Mouse (Mus musculus) MEL (cell line): ENCODE measurements around the gene Engase. TPM values are rescaled to one million over a fixed set of nuclear protein-coding genes. Genes with fewer than 3 reads are reported as not detected.

Experiments used
- DNase-seq: peaks from one replicate; pipeline ENCODE4 v3.0.0; 2011; ENCODE audit warnings: low read depth, low spot score
- H3K27ac ChIP-seq: 2 replicates; pipeline ENCODE4 v1.5.1; 2012; ENCODE audit warnings: low read depth, mild to moderate bottlenecking, control low read depth, low read length, moderate library complexity; ENCODE audit not compliant: control insufficient read depth
- H3K27me3 ChIP-seq, 2 experiments: fragments of 150-350 bp in 1 of 2; sonication (generic) in 1 of 2; 2 replicates each; pipeline ENCODE4 v1.6.1; 2012; ENCODE audit warnings: low read length in 2 of 2, mild to moderate bottlenecking in 2 of 2, improper control_type of control experiment in 1 of 2, moderate library complexity in 1 of 2; ENCODE audit not compliant: insufficient read depth in 2 of 2, control insufficient read depth in 1 of 2
- H3K36me3 ChIP-seq, 2 experiments: 2 replicates each; pipeline ENCODE4 v1.6.1; 2012 to 2014; ENCODE audit warnings: low read length in 2 of 2, improper control_type of control experiment in 1 of 2, inconsistent platforms in 1 of 2, mild to moderate bottlenecking in 1 of 2; ENCODE audit not compliant: insufficient read depth in 2 of 2, control insufficient read depth in 1 of 2
- H3K4me1 ChIP-seq, 2 experiments: fragments of 150-350 bp in 1 of 2; sonication (generic) in 1 of 2; 2 replicates each; pipeline ENCODE4 v1.6.1; 2012; ENCODE audit warnings: low read length in 2 of 2, improper control_type of control experiment in 1 of 2, mild to moderate bottlenecking in 1 of 2; ENCODE audit not compliant: insufficient read depth in 2 of 2, control insufficient read depth in 1 of 2
- H3K4me3 ChIP-seq, 2 experiments: fragments of 150-350 bp in 1 of 2; sonication (generic) in 1 of 2; 2 replicates each; pipeline ENCODE4 v1.5.1; 2012; ENCODE audit warnings: low read depth in 2 of 2, low read length in 2 of 2, mild to moderate bottlenecking in 2 of 2, moderate library complexity in 2 of 2, control low read depth in 1 of 2, improper control_type of control experiment in 1 of 2; ENCODE audit not compliant: control insufficient read depth in 1 of 2, insufficient read depth in 1 of 2
- H3K79me2 ChIP-seq: 2 replicates; pipeline ENCODE4 v1.6.1; 2012; ENCODE audit warnings: mild to moderate bottlenecking, low read length, moderate library complexity; ENCODE audit not compliant: control insufficient read depth, poor library complexity, insufficient read depth
- H3K9ac ChIP-seq: 2 replicates; pipeline ENCODE4 v1.6.1; 2012; ENCODE audit warnings: low read depth, mild to moderate bottlenecking, control low read depth, low read length, moderate library complexity; ENCODE audit not compliant: control insufficient read depth, poor library complexity, severe bottlenecking
- H3K9me3 ChIP-seq: fragments of 150-350 bp; sonication (generic); replicated peaks from 2 replicates; pipeline ENCODE4 v1.6.1; 2012; ENCODE audit warnings: mild to moderate bottlenecking, low read length, improper control_type of control experiment, moderate library complexity; ENCODE audit not compliant: insufficient read depth
- BHLHE40 ChIP-seq: IDR thresholded peaks from 2 replicates; pipeline ENCODE4 v1.6.1; 2012; ENCODE audit warnings: low read depth, mild to moderate bottlenecking, inconsistent platforms, low read length, improper control_type of control experiment, borderline replicate concordance
- CHD1 ChIP-seq: IDR thresholded peaks from 2 replicates; pipeline ENCODE4 v1.6.1; 2012; ENCODE audit warnings: low read depth, mild to moderate bottlenecking, inconsistent platforms, low read length, improper control_type of control experiment
- CTCF ChIP-seq, 3 experiments: IDR thresholded peaks in 2 of 3; conservative IDR thresholded peaks in 1 of 3; 2 replicates each; pipeline ENCODE4 v1.5.1; 2011 to 2012; ENCODE audit warnings: low read length in 3 of 3, low read depth in 2 of 3, mild to moderate bottlenecking in 2 of 3, improper control_type of control experiment in 1 of 3, inconsistent platforms in 1 of 3, mixed read lengths in 1 of 3, moderate library complexity in 1 of 3; ENCODE audit not compliant: control insufficient read depth in 1 of 3, insufficient read depth in 1 of 3, poor library complexity in 1 of 3, severe bottlenecking in 1 of 3
- E2F4 ChIP-seq: IDR thresholded peaks from 2 replicates; pipeline ENCODE4 v1.6.1; 2011; ENCODE audit warnings: low read depth, low read length, improper control_type of control experiment, borderline replicate concordance
- ELF1 ChIP-seq: IDR thresholded peaks from 2 replicates; pipeline ENCODE4 v1.6.1; 2014; ENCODE audit warnings: low read depth, mild to moderate bottlenecking, inconsistent platforms, low read length, improper control_type of control experiment, moderate library complexity
- ETS1 ChIP-seq: IDR thresholded peaks from 2 replicates; pipeline ENCODE4 v1.6.1; 2012; ENCODE audit warnings: low read depth, mild to moderate bottlenecking, inconsistent platforms, low read length, improper control_type of control experiment, moderate library complexity
- GABPA ChIP-seq: IDR thresholded peaks from 2 replicates; pipeline ENCODE4 v1.6.1; 2012; ENCODE audit warnings: low read depth, mild to moderate bottlenecking, inconsistent platforms, low read length, improper control_type of control experiment, moderate library complexity
- JUND ChIP-seq: IDR thresholded peaks from 2 replicates; pipeline ENCODE4 v1.6.1; 2011; ENCODE audit warnings: low read depth, mild to moderate bottlenecking, improper control_type of control experiment, low read length
- MAZ ChIP-seq: IDR thresholded peaks from 2 replicates; pipeline ENCODE4 v1.6.1; 2012; ENCODE audit warnings: low read depth, mild to moderate bottlenecking, inconsistent platforms, low read length, improper control_type of control experiment
- MYB ChIP-seq: IDR thresholded peaks from 2 replicates; pipeline ENCODE4 v1.6.1; 2011; ENCODE audit warnings: mild to moderate bottlenecking, low read depth, low read length, improper control_type of control experiment
- NELFE ChIP-seq: IDR thresholded peaks from 2 replicates; pipeline ENCODE4 v1.6.1; 2011; ENCODE audit warnings: low read depth, low read length, improper control_type of control experiment
- NRF1 ChIP-seq: IDR thresholded peaks from 2 replicates; pipeline ENCODE4 v1.6.1; 2014; ENCODE audit warnings: low read depth, mild to moderate bottlenecking, inconsistent platforms, low read length, improper control_type of control experiment, moderate library complexity; ENCODE audit not compliant: poor library complexity, insufficient read depth, severe bottlenecking
- POLR2AphosphoS2 ChIP-seq: IDR thresholded peaks from 2 replicates; pipeline ENCODE4 v1.6.1; 2011; ENCODE audit warnings: low read length, improper control_type of control experiment
- RAD21 ChIP-seq: IDR thresholded peaks from 2 replicates; pipeline ENCODE4 v1.6.1; 2011; ENCODE audit warnings: mild to moderate bottlenecking, low read depth, low read length, improper control_type of control experiment
- SMC3 ChIP-seq: IDR thresholded peaks from 2 replicates; pipeline ENCODE4 v1.6.1; 2011; ENCODE audit warnings: low read depth, low read length, improper control_type of control experiment
- TCF12 ChIP-seq: IDR thresholded peaks from 2 replicates; pipeline ENCODE4 v1.6.1; 2014; ENCODE audit warnings: low read depth, mild to moderate bottlenecking, inconsistent platforms, low read length, improper control_type of control experiment, moderate library complexity
- UBTF ChIP-seq: IDR thresholded peaks from 2 replicates; pipeline ENCODE4 v1.6.1; 2012; ENCODE audit warnings: low read depth, mild to moderate bottlenecking, inconsistent platforms, low read length, improper control_type of control experiment, moderate library complexity, borderline replicate concordance; ENCODE audit not compliant: insufficient read depth
- USF1 ChIP-seq: IDR thresholded peaks from 2 replicates; pipeline ENCODE4 v1.6.1; 2014; ENCODE audit warnings: low read depth, mild to moderate bottlenecking, inconsistent platforms, low read length, improper control_type of control experiment, moderate library complexity
- USF2 ChIP-seq, 2 experiments: IDR thresholded peaks; 2 replicates each; pipeline ENCODE4 v1.6.1; 2011 to 2012; ENCODE audit warnings: improper control_type of control experiment in 2 of 2, low read length in 2 of 2, borderline replicate concordance in 1 of 2, inconsistent platforms in 1 of 2, low read depth in 1 of 2, mild to moderate bottlenecking in 1 of 2; ENCODE audit not compliant: insufficient read depth in 1 of 2
- ZC3H11A ChIP-seq: IDR thresholded peaks from 2 replicates; pipeline ENCODE4 v1.6.1; 2012; ENCODE audit warnings: low read depth, mild to moderate bottlenecking, inconsistent platforms, low read length, improper control_type of control experiment
- ZMIZ1 ChIP-seq: IDR thresholded peaks from 2 replicates; pipeline ENCODE4 v1.6.1; 2012; ENCODE audit warnings: low read depth, mild to moderate bottlenecking, inconsistent platforms, low read length, improper control_type of control experiment, moderate library complexity
- ZNF384 ChIP-seq: IDR thresholded peaks from 2 replicates; pipeline ENCODE4 v1.6.1; 2012; ENCODE audit warnings: low read depth, mild to moderate bottlenecking, inconsistent platforms, low read length, improper control_type of control experiment
- polyA plus RNA-seq, 2 experiments: library from polyadenylated mRNA; stranded (reverse) in 1 of 2; unstranded in 1 of 2; fragments of >175 nt in 1 of 2; fragments of >200 nt in 1 of 2; gene quantifications; 2 replicates each; pipeline versions ENCODE4 v1.2.1 to v1.2.4; 2012; ENCODE audit warnings: low replicate concordance in 2 of 2, low read depth in 1 of 2; ENCODE audit not compliant: insufficient read length in 2 of 2, insufficient read depth in 1 of 2, missing spikeins in 1 of 2
- total RNA-seq: library from RNA; depleted of rRNA; stranded (reverse); fragments of 300-350 nt; gene quantifications from 2 replicates; pipeline ENCODE4 v1.2.3, GENCODE M21; 2012

Engase gene
- total and polyA plus RNA-seq, 3 experiments, result 15.3 to 23.5 TPM; not detected in 1

- no peak overlapping the region for H3K4me3 ChIP-seq
- no peak for TF ChIP-seq GABPA
- TF ChIP-seq UBTF, result no peak
- no peak for TF ChIP-seq ELF1
- no peak for TF ChIP-seq ZMIZ1
- no peak for TF ChIP-seq USF2 (IDR thresholded peaks at IDR 0.05; ENCODE audit: borderline replicate concordance in 1 of 2, insufficient read depth in 1 of 2, low read depth in 1 of 2, low read length in 2 of 2)
- TF ChIP-seq NELFE, result no peak
- TF ChIP-seq USF1, result no peak
- no peak for TF ChIP-seq ZC3H11A
- H3K79me2 ChIP-seq, result no peaks in the 10 kb centered on the region
- no peak overlapping the region for H3K27ac ChIP-seq
- H3K36me3 ChIP-seq, result no peaks in the 10 kb centered on the region
- no peak for DNase-seq
- no peak overlapping the region for H3K9ac ChIP-seq
- no peaks in the 10 kb centered on the region for H3K9me3 ChIP-seq
- no peaks in the 10 kb centered on the region for H3K4me1 ChIP-seq
- no peaks in the 10 kb centered on the region for H3K27me3 ChIP-seq
Measured at GRCm38 (mm10) chr11:118504180-118504454, 27.5 kb downstream of the Engase start.

- Histone ChIP-seq H3K27ac (no peak overlapping the region), H3K4me3 (no peak overlapping the region)
- TF ChIP-seq BHLHE40, result no peak
- no peak for TF ChIP-seq ETS1
- no peak for TF ChIP-seq E2F4
- no peak for TF ChIP-seq MYB
- TF ChIP-seq, all 39 proteins: peak for 0
- no peaks in the 10 kb centered on the region for H3K79me2 ChIP-seq
- H3K27me3 ChIP-seq, result no peaks in the 10 kb centered on the region
- H3K36me3 ChIP-seq, result no peaks in the 10 kb centered on the region
- no peak overlapping the region for H3K9ac ChIP-seq
- no peak for DNase-seq
- no peaks in the 10 kb centered on the region for H3K9me3 ChIP-seq
- H3K4me1 ChIP-seq, result no peaks in the 10 kb centered on the region
Measured at GRCm38 (mm10) chr11:118507095-118507494, 30.5 kb downstream of the Engase start.

- H3K79me2 ChIP-seq, result no peaks in the 10 kb centered on the region
- TF ChIP-seq SMC3, result peak; percentile 79
- TF ChIP-seq MYB, result no peak
- peak; percentile 80 to 97 (median 92) for TF ChIP-seq CTCF (IDR thresholded peaks at IDR 0.05 in 2 of 3, conservative IDR thresholded peaks at IDR 0.05 in 1 of 3; ENCODE audit: control insufficient read depth in 1 of 3, insufficient read depth in 1 of 3, low read depth in 2 of 3, low read length in 3 of 3, poor library complexity in 1 of 3, severe bottlenecking in 1 of 3)
- TF ChIP-seq UBTF, result no peak
- TF ChIP-seq MAZ, result no peak
- TF ChIP-seq ZNF384, result no peak
- no peak for TF ChIP-seq TCF12
- TF ChIP-seq JUND, result no peak
- TF ChIP-seq RAD21, result peak; percentile 44
- no peak for TF ChIP-seq POLR2AphosphoS2
- TF ChIP-seq NRF1, result no peak
- TF ChIP-seq USF2 (IDR thresholded peaks at IDR 0.05; ENCODE audit: borderline replicate concordance in 1 of 2, insufficient read depth in 1 of 2, low read depth in 1 of 2, low read length in 2 of 2), result no peak
- no peak for TF ChIP-seq CHD1
- no peak overlapping the region for H3K4me3 ChIP-seq
- DNase-seq, result peak; percentile 59
- no peak overlapping the region for H3K9ac ChIP-seq
- H3K36me3 ChIP-seq, result no peaks in the 10 kb centered on the region
- no peak overlapping the region for H3K27ac ChIP-seq
- no peaks in the 10 kb centered on the region for H3K9me3 ChIP-seq
- no peaks in the 10 kb centered on the region for H3K27me3 ChIP-seq
- H3K4me1 ChIP-seq, result no peaks in the 10 kb centered on the region
Measured at GRCm38 (mm10) chr11:118507904-118508303, 31.3 kb downstream of the Engase start.
